Mouse (Mus musculus) CD4-positive, CD25-positive, alpha-beta regulatory T cell, adult 2 months (primary cell): ENCODE results near the gene Pde4dip.

Experiments
- DNase-seq: peaks from one replicate; pipeline ENCODE4 v3.0.0-alpha.2; 2012; ENCODE audit warnings: low read depth, low spot score

Pde4dip gene

DNA sequence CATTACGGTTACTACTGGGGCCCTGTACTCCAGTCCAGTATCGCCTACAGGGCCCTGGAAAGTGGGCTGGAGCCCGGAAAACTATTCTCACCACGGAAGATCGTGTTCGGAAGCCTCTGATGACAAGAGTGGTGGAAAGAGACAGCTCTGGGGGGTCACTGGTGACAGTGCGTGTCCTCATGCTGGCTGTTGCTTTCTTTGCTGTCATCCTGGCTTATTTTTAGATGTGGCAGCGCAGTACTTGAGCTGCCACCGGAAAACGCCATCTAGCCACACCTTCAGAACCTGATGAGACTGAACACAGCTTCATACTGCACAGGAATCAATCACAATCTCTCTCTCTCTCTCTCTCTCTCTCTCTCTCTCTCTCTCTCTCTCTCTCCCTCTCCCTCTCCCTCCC lies 236.9 kb downstream of the Pde4dip start:
- no peak for DNase-seq

DNA sequence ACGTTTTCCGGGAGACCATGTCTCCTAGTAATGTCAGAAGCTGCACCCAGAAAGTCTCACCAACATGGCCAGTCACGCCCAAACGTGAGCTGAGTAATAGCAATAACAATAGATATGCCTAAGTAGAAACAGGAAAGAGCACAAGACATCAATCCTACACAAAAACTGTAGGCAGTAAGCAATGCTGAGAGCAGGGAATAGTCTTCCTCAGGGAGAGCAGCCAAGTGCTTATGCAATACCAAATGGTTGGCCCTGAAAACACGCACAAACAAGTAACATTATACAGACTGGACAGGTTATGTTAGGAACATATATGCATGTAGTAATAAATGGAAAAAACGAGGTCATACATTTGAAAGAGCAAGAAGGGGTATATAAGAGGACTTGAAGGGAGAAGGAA lies 239.0 kb downstream of the Pde4dip start:
- DNase-seq: no peak

- no peak for DNase-seq
These were observed 239.5 kb downstream of the Pde4dip start for GRCm38 (mm10) chr3:97649022-97649421.

DNA sequence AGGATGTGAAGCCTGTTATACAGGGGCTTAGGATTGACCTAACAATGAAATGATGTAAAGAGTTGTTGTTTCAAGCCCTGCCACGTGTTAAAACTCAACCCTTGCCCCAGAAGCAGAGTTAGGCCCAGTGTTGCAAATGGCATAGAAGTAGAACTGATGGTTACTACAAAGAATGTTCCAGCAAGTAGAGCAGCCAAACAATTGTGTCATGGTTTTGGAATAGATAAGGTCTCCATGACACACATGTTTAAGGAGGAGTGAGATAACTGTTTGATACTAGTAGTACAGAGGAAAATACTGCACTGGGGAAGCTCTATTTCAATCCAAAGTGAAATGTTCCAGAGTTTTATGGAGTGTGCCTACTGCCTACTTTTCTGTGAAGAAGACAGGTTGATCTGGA lies 240.0 kb downstream of the Pde4dip start:
- no peak for DNase-seq

DNA sequence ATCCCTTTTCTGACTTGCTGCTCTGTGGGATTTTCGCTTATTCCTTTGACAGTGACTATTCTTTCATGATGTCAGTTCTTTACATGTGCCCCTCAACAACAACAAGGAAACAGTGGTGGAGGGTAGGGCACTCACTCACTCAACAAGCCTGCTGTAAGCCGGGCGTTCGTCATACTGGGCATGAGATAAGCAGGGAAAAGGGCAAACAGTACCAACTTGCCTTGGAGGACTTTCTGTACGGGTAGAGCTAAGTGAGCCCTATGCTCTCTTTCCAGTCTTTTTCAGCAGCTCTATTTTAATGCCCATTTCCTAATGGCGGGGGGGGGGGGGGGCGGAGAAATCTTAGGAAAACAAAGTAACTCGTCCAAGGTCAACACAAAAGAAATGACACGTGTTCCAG lies 246.5 kb downstream of the Pde4dip start:
- no peak for DNase-seq

- no peak for DNase-seq
These were observed 247.1 kb downstream of the Pde4dip start for GRCm38 (mm10) chr3:97641396-97641795.
